12 mouse cellular contexts compared by ENCODE assay signal in the genomic region with DNA sequence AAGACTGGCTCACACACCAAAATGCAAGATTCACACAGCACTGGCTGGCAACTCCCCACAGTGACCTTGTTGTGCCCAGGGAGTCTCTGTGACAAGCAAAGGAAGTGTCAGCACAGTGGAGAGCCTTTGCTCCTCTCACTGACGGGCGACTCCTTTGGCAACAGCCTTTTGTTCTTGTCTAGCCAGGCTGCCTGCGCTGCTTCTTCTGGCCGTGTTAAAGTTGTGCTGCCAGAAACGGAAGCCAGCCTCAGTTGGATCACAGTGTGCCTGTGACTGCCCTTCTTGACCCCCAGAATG.
DNase-seq lines count a peak whose midpoint lies in the region; ATAC-seq lines count a peak whose summit lies in the region.
"Had no signal": no experiment of that assay in that cellular context is flagged by ENCODE, and none has a peak within 500 bp of the region (broad histone marks: within the 10 kb centered on the region; RNA-seq: fewer than 3 reads in every experiment).

No protein-coding gene starts in this region.

- peak; percentile 59; the same call in 1 of the 2 replicates for ATAC-seq in midbrain, embryonic 12.5 days (ENCODE audit: low FRiP score, low read depth)

- intact Hi-C loops in heart, postnatal 14 days (cut with DNase I): no loop called here

- WGBS in midbrain, embryonic 12.5 days: 18% methylated on average over 5 of the region's 5 CpGs

- no peaks in the 10 kb centered on the region for H3K9me3 ChIP-seq in midbrain, embryonic 12.5 days
- H3K9me3 ChIP-seq: heart, embryonic 15.5 days; limb, embryonic 12.5 days had no signal

- DNase-seq in adrenal gland, postnatal 10 days: peak; percentile 8
- no peak for DNase-seq in adrenal gland, postnatal 25 days
- peak; percentile 8 for DNase-seq in right cerebral cortex, postnatal 14 days
- no peak for DNase-seq in right cerebral cortex, postnatal 25 days
- DNase-seq in testis, postnatal 14 days (ENCODE audit: low spot score): peak; percentile 58
- DNase-seq in heart, postnatal 14 days: no peak
- no peak for DNase-seq in kidney, adult 9 months
- DNase-seq: lung, postnatal 4 days had no signal

- peaks cover 24% of the 10 kb centered on the region for H3K4me1 ChIP-seq in midbrain, embryonic 12.5 days
- H3K4me1 ChIP-seq: limb, embryonic 12.5 days had no signal

- peak overlapping the region; percentile 17 for H3K4me2 ChIP-seq in midbrain, embryonic 12.5 days (replicated peaks)
- H3K4me2 ChIP-seq: heart, embryonic 15.5 days; limb, embryonic 12.5 days had no signal

- H3K9ac ChIP-seq in midbrain, embryonic 12.5 days (replicated peaks): peak overlapping the region; percentile 25; the same call in 1 of the 2 replicates
- H3K9ac ChIP-seq: heart, embryonic 15.5 days; limb, embryonic 12.5 days had no signal

- no peak overlapping the region for H3K4me3 ChIP-seq in midbrain, embryonic 12.5 days
- H3K4me3 ChIP-seq: heart, embryonic 15.5 days; limb, embryonic 12.5 days had no signal

- peak overlapping the region; percentile 92 for H3K27ac ChIP-seq in midbrain, embryonic 12.5 days (replicated peaks)
- H3K27ac ChIP-seq: heart, embryonic 15.5 days; kidney, postnatal 0 days; limb, embryonic 12.5 days had no signal

- H3K27me3 ChIP-seq in midbrain, embryonic 12.5 days: no peaks in the 10 kb centered on the region
- H3K27me3 ChIP-seq: limb, embryonic 12.5 days had no signal

- peaks cover 10% of the 10 kb centered on the region; the same call in 1 of the 2 replicates for H3K36me3 ChIP-seq in midbrain, embryonic 12.5 days
- H3K36me3 ChIP-seq: heart, embryonic 15.5 days had no signal

Comparison
In these comparisons a context has a peak if more than half of its experiments do, and no peak if none do; other contexts are left out.
1. DNase-seq: peak in adrenal gland, postnatal 10 days (single experiment), right cerebral cortex, postnatal 14 days (single experiment) and testis, postnatal 14 days (single experiment); none in adrenal gland, postnatal 25 days (single experiment), right cerebral cortex, postnatal 25 days (single experiment), heart, postnatal 14 days (0 of 2) and kidney, adult 9 months (single experiment).